Mouse (Mus musculus) left cerebral cortex, postnatal 14 days (tissue): ENCODE data around the gene Nrd1. TPM values are rescaled to one million over a fixed set of nuclear protein-coding genes. Genes with fewer than 3 reads are reported as not detected.

Experiments
- DNase-seq, 2 experiments: peaks; one replicate each; pipeline ENCODE4 v3.0.0; 2021 to 2022; ENCODE audit warnings: low spot score in 2 of 2, mixed read lengths in 1 of 2
- intact Hi-C: fragments of 180-260 bp; cut with DNase I; formaldehyde crosslinking; loops from one replicate; pipeline ENCODE4 v1.15.1; 2025
- long read RNA-seq, 2 experiments: library from polyadenylated mRNA; stranded (forward); transcript quantifications; one replicate each; pipeline ENCODE4 v2.0.0; 2021
- total RNA-seq, 2 experiments: library from RNA; stranded (reverse); gene quantifications; 2 replicates each; pipeline ENCODE4 v1.2.3; 2021

Nrd1 gene
- 100 to 1,000 TPM; 127 to 150 TPM for total RNA-seq
- long read RNA-seq, experiment 1, full-length matches to known transcripts, result 32 of 48 reads
- long read RNA-seq, experiment 1, partial matches to known transcripts, result 11 of 48 reads
- long read RNA-seq, experiment 1, other reads (novel, unspliced or antisense), result 5 of 48 reads
- long read RNA-seq, experiment 2, full-length matches to known transcripts, result 26 of 39 reads
- long read RNA-seq, experiment 2, partial matches to known transcripts, result 6 of 39 reads
- long read RNA-seq, experiment 2, other reads (novel, unspliced or antisense), result 7 of 39 reads

GRCm38 (mm10) chr4:108999999-109000950 lies at the start of gene Nrd1:
Nrd1 (plus strand) TSS chr4:109000655.
- intact Hi-C loops, result no loop called here
- peak; percentile 99 for DNase-seq

GRCm38 (mm10) chr4:108951663-108952062 lies 48.8 kb upstream of the Nrd1 start:
- intact Hi-C loops, result no loop called here
- no peak for DNase-seq

- intact Hi-C loops, result no loop called here
- no peak for DNase-seq
Observed at GRCm38 (mm10) chr4:108959696-108960095, 40.8 kb upstream of the Nrd1 start.

- intact Hi-C loops, result no loop called here
- no peak for DNase-seq
Observed at GRCm38 (mm10) chr4:108960619-108961460, 39.6 kb upstream of the Nrd1 start.

- intact Hi-C loops, result no loop called here
- DNase-seq, result no peak
Observed at GRCm38 (mm10) chr4:108963017-108963416, 37.4 kb upstream of the Nrd1 start.

- intact Hi-C loops, result no loop called here
- DNase-seq, result no peak
Observed at GRCm38 (mm10) chr4:108969517-108969916, 30.9 kb upstream of the Nrd1 start.

- intact Hi-C loops, result loop anchor here (10.0 kb wide), 1 partner anchor 166 kb away; no protein-coding TSS in a partner anchor
- no peak for DNase-seq
Observed at GRCm38 (mm10) chr4:108971054-108971453, 29.4 kb upstream of the Nrd1 start.

GRCm38 (mm10) chr4:108976458-108977071 lies 23.9 kb upstream of the Nrd1 start:
- intact Hi-C loops, result loop anchor here (1.0 to 10.0 kb wide), 2 partner anchors 106 to 172 kb away; no protein-coding TSS in a partner anchor
- peak; percentile 78 to 79 for DNase-seq

- intact Hi-C loops, result no loop called here
- no peak for DNase-seq
Observed at GRCm38 (mm10) chr4:108986833-108987472, 13.5 kb upstream of the Nrd1 start.

- no peak for DNase-seq
- intact Hi-C loops, result no loop called here
Observed at GRCm38 (mm10) chr4:108987473-108987842, 13.0 kb upstream of the Nrd1 start.

GRCm38 (mm10) chr4:108989430-108989829 lies 11.0 kb upstream of the Nrd1 start:
- no peak for DNase-seq
- intact Hi-C loops, result no loop called here

GRCm38 (mm10) chr4:108990032-108990431 lies 10.4 kb upstream of the Nrd1 start:
- no peak for DNase-seq
- intact Hi-C loops, result no loop called here

- DNase-seq, result no peak
- intact Hi-C loops, result no loop called here
Observed at GRCm38 (mm10) chr4:108990571-108990970, 9.9 kb upstream of the Nrd1 start.

GRCm38 (mm10) chr4:108991811-108992210 lies 8.6 kb upstream of the Nrd1 start:
- intact Hi-C loops, result no loop called here
- no peak for DNase-seq

GRCm38 (mm10) chr4:108992978-108993377 lies 7.5 kb upstream of the Nrd1 start:
- DNase-seq, result peak in 1 of 2 experiments; percentile 45
- intact Hi-C loops, result no loop called here

GRCm38 (mm10) chr4:109000961-109001360 lies 506 bp downstream of the Nrd1 start:
- intact Hi-C loops, result no loop called here
- DNase-seq, result no peak

GRCm38 (mm10) chr4:109008046-109008445 lies 7.6 kb downstream of the Nrd1 start:
- DNase-seq, result no peak
- intact Hi-C loops, result no loop called here

- intact Hi-C loops, result no loop called here
- no peak for DNase-seq
Observed at GRCm38 (mm10) chr4:109014091-109014490, 13.6 kb downstream of the Nrd1 start.

GRCm38 (mm10) chr4:109017441-109017840 lies 17.0 kb downstream of the Nrd1 start:
- no peak for DNase-seq
- intact Hi-C loops, result no loop called here
